Mouse (Mus musculus) heart, postnatal 0 days (tissue): Measurements from ENCODE around the gene Dhx57.

Source experiments
- CTCF ChIP-seq: IDR thresholded peaks from 2 replicates; pipeline ENCODE4 v1.5.1; 2016; ENCODE audit warnings: antibody characterized with exemption, control low read depth, low read depth
- EP300 ChIP-seq: IDR thresholded peaks from 2 replicates; pipeline ENCODE4 v1.6.1; 2016; ENCODE audit warnings: antibody characterized with exemption, low read depth

GRCm38 (mm10) chr17:80289280-80290073, 799 bp downstream of the Dhx57 start:
- TF ChIP-seq CTCF (no peak), EP300 (no peak)
